Mouse (Mus musculus) CH12.LX (cell line): ENCODE results near the gene Rbl2.

ENCODE experiments used
- CTCF ChIP-seq, 2 experiments: IDR thresholded peaks in 1 of 2; conservative IDR thresholded peaks in 1 of 2; 2 replicates each; pipeline ENCODE4 v1.5.1; 2011 to 2012; ENCODE audit warnings: low read depth in 2 of 2, low read length in 2 of 2, improper control_type of control experiment in 1 of 2, inconsistent platforms in 1 of 2, mild to moderate bottlenecking in 1 of 2, moderate library complexity in 1 of 2
- PAX5 ChIP-seq: IDR thresholded peaks from 2 replicates; pipeline ENCODE4 v1.6.1; 2012; ENCODE audit warnings: low read length, inconsistent platforms, mixed read lengths
- POLR2A ChIP-seq: IDR thresholded peaks from 2 replicates; pipeline ENCODE4 v1.6.1; 2011; ENCODE audit warnings: low read depth, mild to moderate bottlenecking, improper control_type of control experiment, low read length
- ZNF384 ChIP-seq: IDR thresholded peaks from 2 replicates; pipeline ENCODE4 v1.6.1; 2012; ENCODE audit warnings: low read depth, low read length, improper control_type of control experiment, inconsistent platforms

DNA sequence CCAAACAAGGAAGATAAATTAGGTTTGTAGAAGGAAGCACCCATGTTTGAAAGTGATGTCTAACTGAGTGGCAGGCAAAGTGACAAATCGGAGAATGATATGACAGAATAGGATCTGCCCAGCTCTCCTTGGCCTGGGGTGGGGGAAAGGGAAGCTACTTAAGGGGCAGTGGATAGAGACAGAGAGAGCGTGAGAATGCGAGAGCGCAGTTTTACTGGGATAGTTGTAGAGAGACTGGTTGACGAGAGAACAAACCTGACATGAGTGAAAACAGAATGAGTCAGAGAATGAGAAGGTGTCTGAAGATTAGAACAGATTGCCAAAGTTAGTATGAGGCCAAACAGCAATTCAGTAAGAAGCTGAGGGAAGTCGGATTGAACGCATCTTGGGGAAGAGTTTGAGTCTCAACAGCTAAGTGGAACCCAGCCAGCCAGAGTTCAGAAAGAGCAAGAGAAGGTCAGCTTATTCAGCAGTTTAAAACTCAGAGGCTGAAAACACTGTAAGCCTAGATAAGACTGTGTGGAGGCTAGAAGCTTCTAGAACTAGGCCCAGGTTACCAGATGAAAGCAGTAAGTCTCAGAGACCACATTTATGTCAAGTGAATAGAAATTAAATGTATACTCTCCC lies 9.9 kb upstream of the Rbl2 start:
- TF ChIP-seq CTCF (conservative IDR thresholded peaks at IDR 0.05 in 1 of 2, IDR thresholded peaks at IDR 0.05 in 1 of 2; ENCODE audit: low read depth in 2 of 2, low read length in 2 of 2) (no peak), POLR2A (no peak), PAX5 (no peak), ZNF384 (no peak)
